Mouse (Mus musculus) hindbrain, embryonic 13.5 days (tissue): ENCODE data around the gene Nutf2-ps1. TPM values are rescaled to one million over a fixed set of nuclear protein-coding genes. Genes with fewer than 3 reads are reported as not detected.

ENCODE experiments used
- ATAC-seq: fragments of 200-750 bp; cut with Nextera tagmentation; 2 replicates; pipeline ENCODE4 v1.8.0; 2017; ENCODE audit warnings: moderate TSS enrichment; ENCODE audit not compliant: low FRiP score
- H3K27ac ChIP-seq: fragments of 300-500 bp; sonication (generic); 2 replicates; pipeline ENCODE4 v1.5.1; 2015; ENCODE audit warnings: inconsistent platforms, mild to moderate bottlenecking, moderate library complexity
- H3K27me3 ChIP-seq: fragments of 300-500 bp; sonication (generic); 2 replicates; pipeline ENCODE4 v1.6.1; 2015; ENCODE audit warnings: mild to moderate bottlenecking, inconsistent platforms
- H3K36me3 ChIP-seq: fragments of 300-500 bp; sonication (generic); 2 replicates; pipeline ENCODE4 v1.6.1; 2015; ENCODE audit warnings: mild to moderate bottlenecking, inconsistent platforms
- H3K4me1 ChIP-seq: fragments of 300-500 bp; sonication (generic); replicated peaks from 2 replicates; pipeline ENCODE4 v1.6.1; 2015; ENCODE audit warnings: inconsistent platforms
- H3K4me2 ChIP-seq: fragments of 300-500 bp; sonication (generic); 2 replicates; pipeline ENCODE4 v1.6.1; 2015; ENCODE audit warnings: inconsistent platforms, mild to moderate bottlenecking, moderate library complexity
- H3K4me3 ChIP-seq: fragments of 300-500 bp; sonication (generic); 2 replicates; pipeline ENCODE4 v1.5.1; 2015; ENCODE audit warnings: mild to moderate bottlenecking, inconsistent platforms
- H3K9ac ChIP-seq: fragments of 300-500 bp; sonication (generic); 2 replicates; pipeline ENCODE4 v1.6.1; 2015; ENCODE audit warnings: mild to moderate bottlenecking, inconsistent platforms
- H3K9me3 ChIP-seq: fragments of 300-500 bp; sonication (generic); 2 replicates; pipeline ENCODE4 v1.6.1; 2016; ENCODE audit warnings: inconsistent platforms
- WGBS: fragments of 180-500 bp; shearing (Covaris S2); methylation state at CpG from one replicate; pipeline ENCODE4 v1.1.7; 2015; 5-methylcytosine and 5-hydroxymethylcytosine counted together
- polyA plus RNA-seq: library from polyadenylated mRNA; unstranded; fragments of >200 nt; fragmentation: Nextera tagmentation; extraction: Ambion mirVana; gene quantifications from 2 replicates; pipeline ENCODE4 v1.2.1, GENCODE M21; 2015

The Nutf2-ps1 gene
- polyA plus RNA-seq, 1 experiment from 2014 or later = 283 TPM

GRCm38 (mm10) chr19:53544923-53545561 is 43.8 kb downstream of the Nutf2-ps1 start:
- Histone ChIP-seq H3K4me3 (no peak overlapping the region), H3K9ac (no peak overlapping the region), H3K27me3 (no peaks in the 10 kb centered on the region), H3K4me2 (no peak overlapping the region), H3K36me3 (no peaks in the 10 kb centered on the region), H3K9me3 (no peaks in the 10 kb centered on the region), H3K27ac (no peak overlapping the region), H3K4me1 (peaks cover 6% of the 10 kb centered on the region; the same call in 1 of the 2 replicates)
- WGBS = 77% methylated on average over 4 of the region's 4 CpGs
- ATAC-seq = no peak

DNA sequence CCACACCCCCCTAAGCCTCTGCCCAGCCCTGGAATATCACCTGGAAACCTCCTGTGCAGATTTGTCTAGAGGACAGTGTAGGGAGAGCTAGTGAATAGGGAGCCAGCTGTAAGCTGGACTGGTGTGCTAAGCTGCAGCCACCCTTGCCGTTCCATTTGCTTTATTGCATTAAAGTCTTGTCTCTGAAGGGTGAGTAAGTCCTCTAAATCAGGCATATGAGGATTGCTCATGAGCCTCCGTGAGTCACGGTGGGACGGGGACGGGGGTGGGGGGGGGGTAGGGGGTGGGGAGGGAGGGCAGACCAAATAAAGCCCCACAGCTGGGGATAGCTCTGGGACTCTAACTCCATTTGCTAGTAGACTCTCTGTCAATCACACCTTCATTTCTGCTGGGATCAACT is 45.3 kb downstream of the Nutf2-ps1 start:
- no peak for ATAC-seq
- WGBS = 59% methylated on average over 5 of the region's 5 CpGs

DNA sequence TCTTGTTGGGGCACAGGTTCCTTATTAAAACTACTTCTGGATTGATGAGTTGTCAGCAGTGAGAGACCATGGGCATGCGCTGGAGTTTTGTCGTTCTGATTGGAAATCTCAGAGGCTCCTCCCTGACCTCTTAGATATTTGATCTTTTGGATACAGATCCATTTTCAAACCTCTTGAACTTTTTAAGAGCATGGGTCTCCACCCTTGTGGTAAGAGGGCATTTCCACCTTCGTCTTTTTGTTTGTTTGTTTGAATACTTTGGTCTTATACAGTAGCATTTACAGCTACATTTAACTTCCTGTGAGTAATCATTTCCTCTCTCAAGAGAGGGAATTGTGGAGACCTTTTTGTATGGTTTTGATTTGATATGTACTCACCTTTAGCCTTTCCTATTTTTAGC is 49.6 kb downstream of the Nutf2-ps1 start:
- Histone ChIP-seq H3K27me3 (no peaks in the 10 kb centered on the region), H3K36me3 (no peaks in the 10 kb centered on the region), H3K27ac (no peak overlapping the region), H3K4me3 (no peak overlapping the region), H3K9ac (no peak overlapping the region), H3K4me1 (peaks cover 6% of the 10 kb centered on the region), H3K4me2 (no peak overlapping the region), H3K9me3 (no peaks in the 10 kb centered on the region)
- 82% methylated on average over 3 of the region's 3 CpGs for WGBS
- no peak for ATAC-seq

More for the DNA sequence above, 45.3 kb downstream of the Nutf2-ps1 start:
- Histone ChIP-seq H3K4me3 (no peak overlapping the region), H3K9me3 (no peaks in the 10 kb centered on the region), H3K4me1 (peaks cover 6% of the 10 kb centered on the region; the same call in 1 of the 2 replicates), H3K27ac (no peak overlapping the region), H3K27me3 (no peaks in the 10 kb centered on the region), H3K9ac (no peak overlapping the region), H3K36me3 (no peaks in the 10 kb centered on the region), H3K4me2 (no peak overlapping the region)

- Histone ChIP-seq H3K27me3 (0 out of 2 replicates have a peak, but pooled peaks cover under 1% of the 10 kb centered on the region), H3K4me3 (no peak overlapping the region)
- 81% methylated on average over 5 of the region's 5 CpGs for WGBS
These were observed 50.1 kb downstream of the Nutf2-ps1 start for GRCm38 (mm10) chr19:53538796-53539195.

More at GRCm38 (mm10) chr19:53538796-53539195, 50.1 kb downstream of the Nutf2-ps1 start:
- H3K36me3 ChIP-seq = no peaks in the 10 kb centered on the region
- H3K9ac ChIP-seq = no peak overlapping the region
- no peaks in the 10 kb centered on the region for H3K9me3 ChIP-seq
- no peak overlapping the region for H3K4me2 ChIP-seq
- peaks cover 6% of the 10 kb centered on the region for H3K4me1 ChIP-seq
- no peak for ATAC-seq
- no peak overlapping the region for H3K27ac ChIP-seq

Other genes starting within 250 kb of the Nutf2-ps1 start
- gene Gm10197, start 217.3 kb downstream of the Nutf2-ps1 start, polyA plus RNA-seq = not detected in 2 replicates
- gene Smndc1, start 198.5 kb downstream of the Nutf2-ps1 start, polyA plus RNA-seq = 38.7 and 41.6 TPM in 2 replicates
- gene Dusp5, start 60.0 kb downstream of the Nutf2-ps1 start, polyA plus RNA-seq = 1.6 and 2.3 TPM in 2 replicates
- gene Smc3, start 11.3 kb upstream of the Nutf2-ps1 start, polyA plus RNA-seq = 68.0 and 69.6 TPM in 2 replicates
- 0.51 and 0.70 TPM in 2 replicates for gene Rbm20, start 88.2 kb upstream of the Nutf2-ps1 start, polyA plus RNA-seq